Mouse (Mus musculus) lung, postnatal 0 days (tissue): ENCODE measurements at regions not wholly inside any gene's neighbourhood (a gene's known extent, or its start where the extent isn't known, plus 50 kb on each side); places are given as distances from the start of the nearest gene placed in this dataset.

Experiments used
- ATAC-seq: fragments of 200-750 bp; cut with Nextera tagmentation; 2 replicates; pipeline ENCODE4 v1.8.0; 2017; ENCODE audit warnings: moderate library complexity
- DNase-seq: peaks from one replicate; pipeline ENCODE4 v3.0.0-alpha.2; 2016; ENCODE audit warnings: low spot score
- H3K27ac ChIP-seq: fragments of 300-500 bp; sonication (generic); 2 replicates; pipeline ENCODE4 v1.5.1; 2014; ENCODE audit warnings: antibody characterized with exemption, mild to moderate bottlenecking, low read length, mixed read lengths
- H3K27me3 ChIP-seq: fragments of 300-500 bp; sonication (generic); replicated peaks from 2 replicates; pipeline ENCODE4 v1.6.1; 2014; ENCODE audit warnings: low read length, mixed read lengths; ENCODE audit not compliant: insufficient read depth
- H3K36me3 ChIP-seq: fragments of 300-500 bp; sonication (generic); 2 replicates; pipeline ENCODE4 v1.6.1; 2014; ENCODE audit warnings: low read length, mixed read lengths; ENCODE audit not compliant: insufficient read depth
- H3K4me1 ChIP-seq: fragments of 300-500 bp; sonication (generic); 2 replicates; pipeline ENCODE4 v1.6.1; 2014; ENCODE audit warnings: antibody characterized with exemption, low read depth, low read length, mixed read lengths; ENCODE audit not compliant: insufficient read depth
- H3K4me2 ChIP-seq: fragments of 300-500 bp; sonication (generic); replicated peaks from 2 replicates; pipeline ENCODE4 v1.6.1; 2014; ENCODE audit warnings: low read depth, mild to moderate bottlenecking, low read length, moderate library complexity, mixed read lengths
- H3K4me3 ChIP-seq: fragments of 300-500 bp; sonication (generic); 2 replicates; pipeline ENCODE4 v1.5.1; 2014; ENCODE audit warnings: low read depth, low read length
- H3K9ac ChIP-seq: fragments of 300-500 bp; sonication (generic); replicated peaks from 2 replicates; pipeline ENCODE4 v1.6.1; 2014; ENCODE audit warnings: low read depth, mild to moderate bottlenecking
- H3K9me3 ChIP-seq: fragments of 300-500 bp; sonication (generic); 2 replicates; pipeline ENCODE4 v1.6.1; 2016; ENCODE audit warnings: low read length, mixed read lengths
- CTCF ChIP-seq: IDR thresholded peaks from 2 replicates; pipeline ENCODE4 v1.5.1; 2016; ENCODE audit warnings: antibody characterized with exemption, mild to moderate bottlenecking
- EP300 ChIP-seq: IDR thresholded peaks from 2 replicates; pipeline ENCODE4 v1.6.1; 2016; ENCODE audit warnings: antibody characterized with exemption, mild to moderate bottlenecking, control low read depth
- WGBS: fragments of 180-500 bp; shearing (Covaris S2); extraction: QIAGEN DNeasy Blood & Tissue Kit; methylation state at CpG from one replicate; pipeline ENCODE4 v1.1.7; 2014; 5-methylcytosine and 5-hydroxymethylcytosine counted together

DNA sequence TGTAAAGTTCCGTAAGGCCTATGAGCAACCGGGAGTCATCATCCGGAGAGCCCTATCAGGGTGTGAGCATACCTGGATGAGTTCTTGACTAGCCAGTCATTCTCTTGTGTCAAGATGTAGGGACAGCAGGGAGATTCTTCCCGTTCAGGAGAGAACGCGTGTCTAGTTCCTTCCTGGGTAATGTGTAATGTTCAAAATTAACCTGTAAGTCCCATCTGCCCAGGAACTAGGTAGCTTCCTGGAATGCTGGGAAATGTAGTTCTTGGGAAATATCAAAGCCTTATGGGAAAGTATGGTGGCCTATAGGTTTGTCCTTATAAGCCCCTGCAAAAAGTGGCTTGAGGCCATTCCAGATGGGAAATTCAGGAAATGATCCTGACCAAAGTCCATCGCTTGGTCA, 222.0 kb downstream of the Gm10260 start:
- Histone ChIP-seq H3K4me2 (no peak overlapping the region), H3K9ac (no peak overlapping the region), H3K36me3 (no peaks in the 10 kb centered on the region), H3K9me3 (no peaks in the 10 kb centered on the region), H3K27ac (no peak overlapping the region), H3K27me3 (no peaks in the 10 kb centered on the region), H3K4me3 (no peak overlapping the region), H3K4me1 (peaks cover 4% of the 10 kb centered on the region; the same call in 1 of the 2 replicates)
- 94% methylated on average over 7 of the region's 7 CpGs for WGBS
- DNase-seq (no peak), ATAC-seq (no peak)
- TF ChIP-seq CTCF (no peak), EP300 (no peak)

DNA sequence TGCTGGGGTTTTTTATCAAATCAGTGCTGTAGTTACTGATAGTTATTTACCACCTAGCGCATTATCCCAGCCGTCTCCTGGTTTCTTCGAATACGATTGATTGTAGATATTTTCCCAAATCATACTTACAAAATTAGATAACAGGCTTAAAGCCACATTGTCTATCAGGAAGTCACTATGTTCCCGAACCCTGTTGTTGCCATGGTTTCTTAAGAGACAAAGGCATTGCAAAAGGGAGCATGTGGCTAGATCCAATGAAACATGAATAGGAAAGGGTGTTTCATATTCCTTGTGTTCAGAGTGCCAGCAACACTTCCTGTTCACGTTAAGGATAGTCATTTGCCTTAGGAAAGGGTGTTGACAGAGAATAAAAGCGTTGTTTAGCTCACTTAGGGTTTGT, 222.7 kb downstream of the Gm10260 start:
- no peaks in the 10 kb centered on the region for H3K9me3 ChIP-seq
- H3K9ac ChIP-seq: no peak overlapping the region
- ATAC-seq: no peak; the same call in 1 of the 2 replicates
- H3K4me1 ChIP-seq: peaks cover 4% of the 10 kb centered on the region; the same call in 1 of the 2 replicates
- 62% methylated on average over 7 of the region's 7 CpGs for WGBS
- DNase-seq: peak; percentile 35
- TF ChIP-seq CTCF (no peak), EP300 (peak; percentile 61; the same call in 1 of the 2 replicates)
- no peaks in the 10 kb centered on the region for H3K36me3 ChIP-seq
- no peak overlapping the region for H3K27ac ChIP-seq
- no peak overlapping the region for H3K4me2 ChIP-seq
- no peak overlapping the region for H3K4me3 ChIP-seq
- no peaks in the 10 kb centered on the region for H3K27me3 ChIP-seq

DNA sequence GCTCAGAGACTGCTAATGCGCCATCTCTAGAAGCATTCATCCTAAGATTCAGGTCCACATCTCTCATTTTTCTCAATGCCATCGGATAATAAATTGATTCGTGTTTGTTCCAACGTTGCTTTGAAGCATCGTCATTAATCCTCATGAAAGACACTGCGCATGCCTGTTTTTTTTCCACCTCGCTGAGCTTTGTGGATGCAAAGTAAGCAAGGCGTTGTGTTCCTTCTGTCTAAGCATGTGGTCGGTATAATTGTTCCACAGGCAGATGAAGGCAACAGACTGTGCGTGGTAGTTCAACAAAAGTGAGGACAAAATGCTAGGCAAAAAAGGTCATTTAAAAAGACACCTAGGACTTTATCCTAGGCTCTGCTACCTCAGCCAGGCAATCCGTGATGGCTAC, 223.2 kb downstream of the Gm10260 start:
- Histone ChIP-seq H3K36me3 (no peaks in the 10 kb centered on the region), H3K9me3 (no peaks in the 10 kb centered on the region), H3K4me1 (peaks cover 4% of the 10 kb centered on the region; the same call in 1 of the 2 replicates), H3K9ac (no peak overlapping the region), H3K4me2 (no peak overlapping the region), H3K27me3 (no peaks in the 10 kb centered on the region), H3K27ac (no peak overlapping the region), H3K4me3 (no peak overlapping the region)
- TF ChIP-seq CTCF (no peak), EP300 (no peak)
- ATAC-seq (no peak), DNase-seq (no peak)
- 92% methylated on average over 11 of the region's 11 CpGs for WGBS

DNA sequence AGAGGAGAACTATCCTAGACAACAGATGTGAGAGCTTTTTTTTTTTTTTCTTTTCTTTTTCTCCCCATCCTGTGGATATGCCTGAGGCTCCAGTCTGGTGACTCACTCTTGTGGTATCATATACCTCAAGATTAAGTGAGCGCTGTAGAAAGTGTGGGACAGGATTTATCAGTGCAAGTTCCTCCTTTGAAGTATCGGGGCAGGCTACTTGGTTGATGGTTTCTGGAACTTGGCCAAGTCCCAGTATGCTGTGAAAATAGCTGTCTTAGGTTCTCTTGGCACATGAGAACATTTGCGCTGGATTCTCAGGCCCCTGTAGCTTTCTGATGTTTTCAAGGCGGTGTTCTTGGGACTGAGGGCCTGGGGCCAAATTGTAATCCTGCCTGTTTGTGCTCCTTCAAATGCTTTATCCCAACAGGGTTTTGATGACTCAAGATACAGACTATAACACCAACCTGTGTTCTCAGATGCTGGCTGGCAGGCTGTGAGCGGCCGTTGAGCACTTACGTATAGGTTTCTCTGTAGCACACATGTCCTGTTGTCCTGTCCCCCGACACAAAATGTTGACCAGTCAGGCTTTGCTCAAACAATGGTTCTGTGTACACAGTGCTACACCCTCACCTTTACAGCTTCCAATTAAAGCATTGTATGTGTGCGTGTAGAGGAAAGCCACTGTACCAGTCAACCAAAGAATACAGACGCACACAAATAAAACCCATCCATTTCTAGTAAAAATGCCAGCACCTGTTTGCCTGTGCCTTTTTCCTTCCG, 226.4 kb downstream of the Gm10260 start:
- Histone ChIP-seq H3K27ac (no peak overlapping the region), H3K27me3 (no peaks in the 10 kb centered on the region), H3K36me3 (no peaks in the 10 kb centered on the region), H3K4me1 (peaks cover 4% of the 10 kb centered on the region; the same call in 1 of the 2 replicates), H3K9me3 (no peaks in the 10 kb centered on the region), H3K4me3 (no peak overlapping the region), H3K4me2 (no peak overlapping the region), H3K9ac (no peak overlapping the region)
- peak; percentile 26 for ATAC-seq
- 47% methylated on average over 11 of the region's 11 CpGs for WGBS
- TF ChIP-seq CTCF: no peak
- no peak for TF ChIP-seq EP300
- peak; percentile 49 for DNase-seq

DNA sequence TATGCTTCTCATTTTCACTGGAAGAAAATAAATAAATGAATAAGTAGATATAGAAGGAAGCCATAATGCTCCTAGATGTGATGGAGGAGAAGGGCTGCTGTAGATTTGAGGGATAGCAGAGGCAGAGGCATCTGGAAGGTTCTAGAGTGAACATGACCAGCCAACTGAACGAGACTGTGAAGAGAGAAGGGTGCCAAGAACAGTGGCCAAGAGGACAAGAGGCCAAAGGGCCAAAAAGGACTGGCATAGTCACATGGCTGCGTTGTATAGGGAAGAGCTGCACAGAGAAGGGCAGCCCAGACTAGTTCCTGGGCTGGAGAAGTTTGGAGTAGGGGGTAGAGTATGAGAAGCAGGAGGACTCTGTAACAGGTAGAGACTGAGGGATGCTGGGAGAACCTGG, 229.3 kb downstream of the Gm10260 start:
- H3K36me3 ChIP-seq: no peaks in the 10 kb centered on the region
- no peak overlapping the region for H3K9ac ChIP-seq
- no peak overlapping the region for H3K27ac ChIP-seq
- TF ChIP-seq EP300 (no peak), CTCF (no peak)
- H3K4me3 ChIP-seq: no peak overlapping the region
- H3K9me3 ChIP-seq: no peaks in the 10 kb centered on the region
- ATAC-seq (no peak), DNase-seq (no peak)
- no peaks in the 10 kb centered on the region for H3K27me3 ChIP-seq
- WGBS: 59% methylated on average over 2 of the region's 2 CpGs
- no peak overlapping the region for H3K4me2 ChIP-seq
- H3K4me1 ChIP-seq: peaks cover 4% of the 10 kb centered on the region; the same call in 1 of the 2 replicates

DNA sequence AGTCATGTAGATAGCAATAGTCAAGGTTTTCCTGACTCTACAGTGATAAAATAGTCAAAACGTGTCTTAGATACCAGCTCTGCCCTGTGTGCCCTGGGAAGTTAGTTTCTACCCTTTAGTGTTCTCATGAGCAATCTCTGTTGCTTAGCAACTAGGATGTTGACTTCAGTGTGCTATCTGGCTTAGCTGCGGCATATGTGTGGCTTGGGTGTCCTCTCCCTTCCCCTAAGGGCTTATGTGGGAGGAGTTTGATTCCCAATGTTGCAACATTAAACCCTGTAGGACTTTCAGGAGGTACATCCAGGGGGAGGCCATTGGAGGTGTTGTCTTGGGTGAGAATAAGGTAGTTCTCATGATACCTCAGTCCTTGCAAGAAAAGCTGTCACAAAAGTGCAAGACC, 229.9 kb downstream of the Gm10260 start:
- WGBS: 27% methylated on average over 2 of the region's 2 CpGs

More for the DNA sequence above, 229.9 kb downstream of the Gm10260 start:
- H3K27ac ChIP-seq: no peak overlapping the region
- H3K9ac ChIP-seq: no peak overlapping the region
- H3K9me3 ChIP-seq: no peaks in the 10 kb centered on the region
- TF ChIP-seq CTCF: no peak
- no peak for TF ChIP-seq EP300
- no peak overlapping the region for H3K4me2 ChIP-seq
- ATAC-seq (peak; percentile 67), DNase-seq (peak; percentile 65)
- no peaks in the 10 kb centered on the region for H3K36me3 ChIP-seq
- H3K4me3 ChIP-seq: no peak overlapping the region
- H3K27me3 ChIP-seq: no peaks in the 10 kb centered on the region
- H3K4me1 ChIP-seq: peaks cover 4% of the 10 kb centered on the region; the same call in 1 of the 2 replicates
